Mouse (Mus musculus) liver (tissue): Measurements from ENCODE around the gene Kmt5b.

Experiments
- DNase-seq: peaks from one replicate; pipeline ENCODE4 v3.0.0-alpha.2; 2020; ENCODE audit warnings: mixed read lengths

Gene Kmt5b

GRCm38 (mm10) chr19:3767276-3767780, at the start of gene Kmt5b:
Gene Kmt5b, plus strand, starts transcription at chr19:3767421.
- peak; percentile 48 for DNase-seq

- DNase-seq: peak; percentile 58
These were observed 48.5 kb upstream of the Kmt5b start for GRCm38 (mm10) chr19:3718481-3719361.

GRCm38 (mm10) chr19:3719362-3719891, 47.8 kb upstream of the Kmt5b start:
- peak; percentile 66 for DNase-seq

- no peak for DNase-seq
These were observed 44.1 kb upstream of the Kmt5b start for GRCm38 (mm10) chr19:3723170-3723569.

- peak; percentile 64 for DNase-seq
These were observed 43.3 kb upstream of the Kmt5b start for GRCm38 (mm10) chr19:3723904-3724303.

GRCm38 (mm10) chr19:3724779-3725178, 42.4 kb upstream of the Kmt5b start:
- peak; percentile 56 for DNase-seq

GRCm38 (mm10) chr19:3728901-3729300, 38.3 kb upstream of the Kmt5b start:
- DNase-seq: no peak

GRCm38 (mm10) chr19:3730781-3731646, 36.2 kb upstream of the Kmt5b start:
- DNase-seq: no peak

- DNase-seq: no peak
These were observed 31.2 kb upstream of the Kmt5b start for GRCm38 (mm10) chr19:3736001-3736400.

- DNase-seq: no peak
These were observed 27.6 kb upstream of the Kmt5b start for GRCm38 (mm10) chr19:3739650-3740049.

- DNase-seq: no peak
These were observed 24.5 kb upstream of the Kmt5b start for GRCm38 (mm10) chr19:3742716-3743115.

GRCm38 (mm10) chr19:3743362-3743761, 23.9 kb upstream of the Kmt5b start:
- DNase-seq: no peak

GRCm38 (mm10) chr19:3743851-3744512, 23.2 kb upstream of the Kmt5b start:
- peak; percentile 29 for DNase-seq

- DNase-seq: no peak
These were observed 14.5 kb upstream of the Kmt5b start for GRCm38 (mm10) chr19:3752621-3753239.

- DNase-seq: no peak
These were observed 14.0 kb upstream of the Kmt5b start for GRCm38 (mm10) chr19:3753240-3753633.

GRCm38 (mm10) chr19:3753738-3754137, 13.5 kb upstream of the Kmt5b start:
- no peak for DNase-seq

GRCm38 (mm10) chr19:3757861-3758260, 9.4 kb upstream of the Kmt5b start:
- no peak for DNase-seq

GRCm38 (mm10) chr19:3765221-3765820, 1.9 kb upstream of the Kmt5b start:
- DNase-seq: no peak

- no peak for DNase-seq
These were observed 843 bp upstream of the Kmt5b start for GRCm38 (mm10) chr19:3766378-3766777.

GRCm38 (mm10) chr19:3767781-3768696, 818 bp downstream of the Kmt5b start:
- peak; percentile 84 for DNase-seq
